Mouse (Mus musculus): ENCODE data around the gene Sema6c. TPM values are rescaled to one million over a fixed set of nuclear protein-coding genes. Genes with fewer than 3 reads are reported as not detected.

Sema6c gene
- polyA plus RNA-seq, 1 experiment from 2014 or later = 45.1 TPM

DNA sequence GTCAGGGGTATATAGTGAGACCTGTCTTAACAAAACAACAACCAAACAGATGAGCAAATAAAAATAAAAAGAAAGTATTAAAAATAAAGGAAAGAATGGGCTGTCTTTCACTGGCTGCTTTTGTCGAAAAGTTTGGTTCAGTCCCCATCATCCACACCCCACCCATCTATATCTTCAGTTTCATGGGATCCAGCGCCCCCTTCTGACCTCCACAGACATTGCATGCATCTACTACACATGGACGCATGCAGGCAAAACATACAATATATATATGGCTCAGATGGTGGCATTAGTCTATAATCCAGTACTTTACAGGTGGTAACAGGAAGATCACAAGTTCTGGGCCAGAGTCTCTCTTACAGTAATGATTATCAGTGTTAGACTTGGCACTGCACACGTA, 6.4 kb upstream of the Sema6c start:
- no peak overlapping the region for H3K27ac ChIP-seq (replicated peaks)
- peaks cover 3% of the 10 kb centered on the region for H3K27me3 ChIP-seq
- H3K4me1 ChIP-seq = no peaks in the 10 kb centered on the region
- H3K9ac ChIP-seq (replicated peaks) = no peak overlapping the region
- 58% methylated on average over 4 of the region's 4 CpGs for WGBS
- H3K9me3 ChIP-seq = no peaks in the 10 kb centered on the region
- H3K4me2 ChIP-seq (replicated peaks) = no peak overlapping the region
- H3K36me3 ChIP-seq = no peaks in the 10 kb centered on the region
- ATAC-seq (ENCODE audit: low FRiP score, low read depth) = no peak
- H3K4me3 ChIP-seq = no peak overlapping the region

DNA sequence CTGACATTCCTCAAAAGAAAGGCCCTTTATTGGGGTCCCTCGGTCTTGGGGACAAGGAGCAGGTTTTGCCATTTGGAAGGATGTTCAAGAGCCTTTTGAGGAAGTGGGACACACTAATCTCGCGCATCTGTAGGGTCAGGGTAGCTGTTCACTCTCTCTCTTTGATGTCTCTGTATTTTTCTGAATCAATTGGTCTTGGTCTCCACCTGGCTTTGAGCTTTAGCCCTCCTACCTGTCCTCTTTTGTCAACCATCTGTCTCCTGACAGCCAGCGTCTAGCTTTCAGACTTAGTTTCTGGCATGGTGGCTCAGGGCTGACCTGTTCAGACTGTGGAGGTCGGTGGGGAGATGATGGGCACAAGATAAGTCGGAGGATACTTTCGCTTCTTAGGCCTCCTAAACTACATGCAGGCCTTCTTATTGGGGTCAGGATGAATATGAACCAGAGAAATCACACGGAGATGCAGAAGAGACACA, 708 bp upstream of the Sema6c start:
- 14% methylated on average over 8 of the region's 8 CpGs for WGBS

DNA sequence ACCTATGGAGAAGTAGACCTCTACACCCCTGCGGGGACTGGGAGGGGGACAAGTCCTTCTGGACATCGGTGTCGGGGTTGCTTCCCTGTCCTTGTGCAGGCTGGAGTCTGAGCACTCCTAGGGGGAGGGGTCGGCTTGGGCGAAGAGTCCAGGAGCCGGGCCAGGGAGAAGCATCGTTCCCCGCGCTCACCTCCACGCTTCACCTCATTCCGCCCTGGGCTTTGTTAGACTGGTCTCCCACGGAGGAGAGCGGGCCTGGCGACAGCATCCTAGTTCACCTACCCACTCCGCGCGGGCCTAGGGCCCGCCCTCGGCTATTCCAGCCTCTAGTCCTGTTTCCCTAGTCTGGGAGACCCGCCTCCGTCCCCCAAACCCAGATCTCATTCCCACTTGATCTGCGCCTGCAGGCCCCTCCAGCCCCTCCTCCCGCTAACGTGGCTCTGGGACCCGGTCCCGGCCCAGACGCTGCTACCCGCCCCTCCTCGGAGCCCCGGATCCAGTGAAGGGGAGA, 839 bp downstream of the Sema6c start:
- Histone ChIP-seq H3K27me3 (peaks cover 11% of the 10 kb centered on the region), H3K9ac (replicated peaks) (peak overlapping the region; percentile 89), H3K4me3 (peak overlapping the region; percentile 82), H3K36me3 (peaks cover 20% of the 10 kb centered on the region), H3K4me1 (peaks cover 40% of the 10 kb centered on the region), H3K27ac (replicated peaks) (peak overlapping the region; percentile 86), H3K4me2 (replicated peaks) (peak overlapping the region; percentile 77), H3K9me3 (no peaks in the 10 kb centered on the region)
- ATAC-seq (ENCODE audit: low FRiP score, low read depth) = peak; percentile 20
- WGBS = 2% methylated on average over 30 of the region's 30 CpGs

More for the DNA sequence above, 708 bp upstream of the Sema6c start:
- Histone ChIP-seq H3K27ac (replicated peaks) (peak overlapping the region; percentile 86; the same call in 1 of the 2 replicates), H3K4me3 (peak overlapping the region; percentile 82), H3K36me3 (peaks cover 5% of the 10 kb centered on the region; the same call in 1 of the 2 replicates), H3K27me3 (peaks cover 11% of the 10 kb centered on the region), H3K9me3 (no peaks in the 10 kb centered on the region), H3K4me1 (peaks cover 40% of the 10 kb centered on the region), H3K4me2 (replicated peaks) (peak overlapping the region; percentile 77), H3K9ac (replicated peaks) (peak overlapping the region; percentile 48)
- ATAC-seq (ENCODE audit: low FRiP score, low read depth) = no peak

DNA sequence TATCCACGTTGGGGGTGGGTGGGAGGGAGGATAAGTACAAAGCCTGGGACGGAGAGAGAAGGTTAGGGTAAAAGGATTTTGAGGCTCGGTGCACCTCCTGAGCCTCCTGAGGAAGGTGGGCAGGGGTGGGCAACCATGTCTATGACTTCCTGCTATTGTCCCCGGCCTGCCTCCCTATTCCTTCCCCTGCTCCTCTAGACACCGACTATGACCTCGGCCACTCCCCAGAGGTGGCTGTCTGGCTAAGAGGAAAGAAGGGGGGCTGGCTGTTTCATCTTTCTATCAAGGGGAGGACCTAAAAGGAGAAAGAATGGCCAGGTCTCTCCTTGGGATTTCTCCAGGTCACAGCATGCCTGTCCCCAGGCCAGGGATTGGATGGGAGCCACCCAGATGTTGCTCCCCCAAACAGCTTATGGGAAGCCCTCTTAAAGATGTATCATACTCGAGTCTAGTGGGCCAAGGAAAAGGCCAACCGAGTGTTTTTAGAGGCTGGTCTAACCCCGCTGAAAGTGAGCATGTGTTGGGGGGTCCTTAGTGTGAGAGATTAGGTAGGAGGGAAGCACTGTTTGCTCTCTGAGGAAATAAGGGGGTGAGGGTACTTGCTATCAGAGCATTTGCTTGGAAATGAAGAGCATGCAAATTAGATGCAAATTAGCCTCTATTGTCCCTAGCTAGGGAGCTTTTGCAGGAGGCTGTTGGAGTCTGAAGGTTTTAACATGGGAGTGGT, 1.5 kb downstream of the Sema6c start:
- H3K9ac ChIP-seq (replicated peaks) = peak overlapping the region; percentile 89
- no peaks in the 10 kb centered on the region for H3K9me3 ChIP-seq
- H3K4me2 ChIP-seq (replicated peaks) = peak overlapping the region; percentile 77
- 2% methylated on average over 9 of the region's 9 CpGs for WGBS
- peaks cover 11% of the 10 kb centered on the region for H3K27me3 ChIP-seq
- no peak for ATAC-seq (ENCODE audit: low FRiP score, low read depth)
- H3K4me3 ChIP-seq = peak overlapping the region; percentile 82
- H3K27ac ChIP-seq (replicated peaks) = peak overlapping the region; percentile 86
- peaks cover 40% of the 10 kb centered on the region for H3K4me1 ChIP-seq
- peaks cover 27% of the 10 kb centered on the region for H3K36me3 ChIP-seq

DNA sequence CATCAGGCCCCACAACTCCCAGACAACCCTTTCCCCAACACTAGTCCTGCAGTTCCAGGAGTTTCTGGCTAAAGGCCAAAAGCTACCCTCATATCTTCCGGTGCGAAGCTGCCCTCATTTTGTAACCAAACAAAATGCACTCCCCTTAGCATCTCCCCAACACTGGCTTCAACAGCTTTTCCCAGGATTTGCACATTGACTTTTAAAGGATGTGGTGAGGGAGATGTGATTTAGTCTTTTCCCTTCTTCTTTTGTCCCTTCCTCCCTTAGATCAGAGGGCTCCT, 2.0 kb downstream of the Sema6c start:
- H3K9ac ChIP-seq (replicated peaks) = peak overlapping the region; percentile 89
- 41% methylated on average over 2 of the region's 2 CpGs for WGBS
- no peak for ATAC-seq (ENCODE audit: low FRiP score, low read depth)
- H3K36me3 ChIP-seq = peaks cover 32% of the 10 kb centered on the region
- H3K27ac ChIP-seq (replicated peaks) = peak overlapping the region; percentile 86; the same call in 1 of the 2 replicates
- H3K4me2 ChIP-seq (replicated peaks) = peak overlapping the region; percentile 77
- H3K9me3 ChIP-seq = no peaks in the 10 kb centered on the region
- H3K4me1 ChIP-seq = peaks cover 40% of the 10 kb centered on the region
- peaks cover 11% of the 10 kb centered on the region for H3K27me3 ChIP-seq
- H3K4me3 ChIP-seq = peak overlapping the region; percentile 82

DNA sequence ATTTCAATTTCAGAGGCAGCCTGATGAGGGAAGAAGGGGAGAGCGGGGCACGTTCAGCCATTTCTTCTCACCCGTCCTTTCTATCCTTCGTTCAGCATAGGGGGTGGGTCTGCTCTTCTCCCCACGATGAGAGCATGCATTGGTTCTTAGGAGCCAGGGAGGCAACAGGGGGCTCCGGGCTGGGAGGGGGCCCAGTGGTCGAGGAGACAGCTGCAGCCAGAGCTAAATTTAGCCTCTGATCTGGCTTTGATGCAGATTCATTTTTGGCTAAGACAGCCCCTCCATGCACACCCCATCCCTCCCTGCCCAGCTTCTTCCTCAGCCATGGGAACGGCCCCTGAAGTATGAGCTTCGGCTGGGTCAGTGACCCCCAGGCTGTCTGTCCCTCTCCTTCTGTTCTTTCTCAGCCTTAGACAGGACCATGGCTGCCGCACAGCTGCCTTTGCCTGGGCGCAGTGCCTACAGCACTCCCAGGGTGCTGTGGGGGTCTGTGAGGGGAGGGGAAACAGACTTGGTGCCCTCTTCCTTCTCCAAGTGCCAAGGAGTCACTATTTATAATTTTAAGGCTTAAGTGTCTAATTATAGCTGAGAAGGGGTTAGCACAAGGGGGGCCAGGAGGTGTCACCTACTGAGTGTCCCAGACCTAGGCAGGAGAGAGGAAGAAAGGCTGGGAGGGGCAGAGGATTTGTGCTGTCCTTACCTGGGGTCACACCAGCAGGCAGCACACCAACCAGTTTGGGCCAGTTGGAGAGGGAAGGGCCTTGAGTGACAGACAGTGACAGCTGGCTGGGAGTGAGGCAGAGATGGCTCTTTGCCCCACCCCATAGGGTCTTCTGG, 3.4 kb downstream of the Sema6c start:
- Histone ChIP-seq H3K9me3 (no peaks in the 10 kb centered on the region), H3K4me2 (replicated peaks) (peak overlapping the region; percentile 77), H3K27me3 (peaks cover 15% of the 10 kb centered on the region), H3K9ac (replicated peaks) (no peak overlapping the region; the same call in 1 of the 2 replicates), H3K27ac (replicated peaks) (no peak overlapping the region; the same call in 1 of the 2 replicates), H3K4me1 (peaks cover 40% of the 10 kb centered on the region), H3K4me3 (peak overlapping the region; percentile 82), H3K36me3 (peaks cover 45% of the 10 kb centered on the region)
- no peak for ATAC-seq (ENCODE audit: low FRiP score, low read depth)
- WGBS = 64% methylated on average over 11 of the region's 11 CpGs

DNA sequence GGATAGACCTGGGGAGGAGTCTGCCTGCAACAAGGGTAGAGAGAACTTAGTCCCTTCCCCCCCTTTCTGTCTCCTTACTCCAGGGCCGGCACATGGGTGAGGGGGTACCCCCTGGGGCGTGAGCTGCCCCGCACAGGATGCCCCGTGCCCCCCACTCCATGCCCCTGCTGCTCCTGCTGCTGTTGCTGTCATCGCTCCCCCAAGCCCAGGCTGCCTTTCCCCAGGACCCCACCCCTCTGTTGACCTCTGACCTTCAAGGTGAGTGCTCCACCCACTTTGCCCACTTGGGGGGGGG, 3.9 kb downstream of the Sema6c start:
- Histone ChIP-seq H3K4me3 (no peak overlapping the region), H3K27me3 (peaks cover 15% of the 10 kb centered on the region), H3K27ac (replicated peaks) (no peak overlapping the region), H3K4me1 (peaks cover 40% of the 10 kb centered on the region), H3K9me3 (no peaks in the 10 kb centered on the region), H3K36me3 (peaks cover 51% of the 10 kb centered on the region), H3K4me2 (replicated peaks) (peak overlapping the region; percentile 77; the same call in 1 of the 2 replicates), H3K9ac (replicated peaks) (0 out of 2 replicates have a peak overlapping the region, but pooled peaks have one; percentile 24)
- WGBS = 82% methylated on average over 4 of the region's 5 CpGs
- no peak for ATAC-seq (ENCODE audit: low FRiP score, low read depth)

DNA sequence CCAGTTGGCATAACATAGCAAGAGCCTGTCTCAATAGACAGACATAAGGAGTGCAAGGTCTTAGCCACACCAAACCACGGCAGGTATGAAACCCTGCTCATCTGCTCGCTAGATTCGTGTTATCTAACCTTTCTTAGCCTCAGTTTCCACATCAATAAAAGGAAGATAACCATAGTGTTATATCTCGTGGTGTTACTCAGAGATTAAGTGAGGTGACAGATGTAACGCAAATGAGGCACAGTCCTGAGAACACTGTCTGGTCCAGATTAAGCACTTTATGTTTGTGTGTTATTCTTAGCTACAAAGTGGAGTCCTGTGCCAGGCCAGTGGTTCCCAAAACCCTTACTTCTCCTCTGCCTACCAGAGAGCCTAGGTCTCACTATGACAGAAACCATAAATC, 4.6 kb downstream of the Sema6c start:
- H3K4me1 ChIP-seq = peaks cover 33% of the 10 kb centered on the region
- no peak overlapping the region for H3K27ac ChIP-seq (replicated peaks)
- H3K9ac ChIP-seq (replicated peaks) = no peak overlapping the region
- no peaks in the 10 kb centered on the region for H3K9me3 ChIP-seq
- H3K4me2 ChIP-seq (replicated peaks) = no peak overlapping the region
- 87% methylated on average over 5 of the region's 5 CpGs for WGBS
- no peak for ATAC-seq (ENCODE audit: low FRiP score, low read depth)
- peaks cover 57% of the 10 kb centered on the region for H3K36me3 ChIP-seq
- H3K27me3 ChIP-seq = peaks cover 17% of the 10 kb centered on the region
- no peak overlapping the region for H3K4me3 ChIP-seq

DNA sequence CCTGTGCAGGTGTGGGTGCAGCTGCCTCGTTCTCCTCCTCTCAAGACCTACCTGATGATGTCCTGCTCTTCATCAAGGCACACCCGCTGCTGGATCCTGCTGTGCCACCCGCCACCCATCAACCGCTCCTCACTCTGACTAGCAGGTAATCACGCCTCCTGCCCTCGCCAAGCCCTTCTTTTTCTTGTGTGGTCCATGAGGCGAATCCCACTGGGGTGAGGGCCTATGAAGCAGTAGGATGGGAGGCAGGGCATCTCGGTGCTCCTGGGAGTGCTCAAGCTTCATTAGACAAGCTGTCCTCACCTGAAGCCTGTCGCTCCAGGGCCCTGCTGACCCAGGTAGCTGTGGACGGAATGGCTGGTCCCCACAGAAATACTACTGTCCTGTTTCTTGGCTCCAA, 9.7 kb downstream of the Sema6c start:
- peaks cover 88% of the 10 kb centered on the region for H3K36me3 ChIP-seq
- no peak for ATAC-seq (ENCODE audit: low FRiP score, low read depth)
- no peaks in the 10 kb centered on the region for H3K9me3 ChIP-seq
- peaks cover 20% of the 10 kb centered on the region for H3K4me1 ChIP-seq
- no peak overlapping the region for H3K27ac ChIP-seq (replicated peaks)
- H3K4me2 ChIP-seq (replicated peaks) = no peak overlapping the region
- no peak overlapping the region for H3K4me3 ChIP-seq
- WGBS = 89% methylated on average over 10 of the region's 10 CpGs
- no peak overlapping the region for H3K9ac ChIP-seq (replicated peaks)
- H3K27me3 ChIP-seq = peaks cover 62% of the 10 kb centered on the region

DNA sequence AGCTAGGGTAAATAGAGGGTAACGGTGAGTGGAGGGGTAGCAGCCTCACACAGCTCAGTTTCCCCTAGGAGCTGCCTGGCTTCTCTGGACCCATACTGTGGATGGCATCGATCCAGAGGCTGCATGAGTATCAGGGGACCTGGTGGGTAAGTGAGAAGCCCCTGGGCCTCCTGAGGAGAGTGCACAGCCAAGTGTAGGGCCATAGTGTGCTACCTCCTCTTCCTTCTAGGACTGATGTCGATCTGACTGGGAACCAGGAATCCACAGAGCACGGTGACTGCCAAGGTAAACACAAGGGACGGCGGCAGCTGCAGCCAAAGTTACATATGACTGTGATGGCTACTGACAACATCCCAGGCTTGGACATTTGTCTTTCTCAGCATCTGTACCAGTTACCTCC, 10.8 kb downstream of the Sema6c start:
- peaks cover 77% of the 10 kb centered on the region for H3K36me3 ChIP-seq
- no peak overlapping the region for H3K4me3 ChIP-seq
- H3K9me3 ChIP-seq = no peaks in the 10 kb centered on the region
- no peak overlapping the region for H3K27ac ChIP-seq (replicated peaks)
- no peak overlapping the region for H3K9ac ChIP-seq (replicated peaks)
- peaks cover 20% of the 10 kb centered on the region for H3K4me1 ChIP-seq
- no peak for ATAC-seq (ENCODE audit: low FRiP score, low read depth)
- WGBS = 81% methylated on average over 6 of the region's 6 CpGs
- H3K4me2 ChIP-seq (replicated peaks) = no peak overlapping the region
- peaks cover 62% of the 10 kb centered on the region for H3K27me3 ChIP-seq

DNA sequence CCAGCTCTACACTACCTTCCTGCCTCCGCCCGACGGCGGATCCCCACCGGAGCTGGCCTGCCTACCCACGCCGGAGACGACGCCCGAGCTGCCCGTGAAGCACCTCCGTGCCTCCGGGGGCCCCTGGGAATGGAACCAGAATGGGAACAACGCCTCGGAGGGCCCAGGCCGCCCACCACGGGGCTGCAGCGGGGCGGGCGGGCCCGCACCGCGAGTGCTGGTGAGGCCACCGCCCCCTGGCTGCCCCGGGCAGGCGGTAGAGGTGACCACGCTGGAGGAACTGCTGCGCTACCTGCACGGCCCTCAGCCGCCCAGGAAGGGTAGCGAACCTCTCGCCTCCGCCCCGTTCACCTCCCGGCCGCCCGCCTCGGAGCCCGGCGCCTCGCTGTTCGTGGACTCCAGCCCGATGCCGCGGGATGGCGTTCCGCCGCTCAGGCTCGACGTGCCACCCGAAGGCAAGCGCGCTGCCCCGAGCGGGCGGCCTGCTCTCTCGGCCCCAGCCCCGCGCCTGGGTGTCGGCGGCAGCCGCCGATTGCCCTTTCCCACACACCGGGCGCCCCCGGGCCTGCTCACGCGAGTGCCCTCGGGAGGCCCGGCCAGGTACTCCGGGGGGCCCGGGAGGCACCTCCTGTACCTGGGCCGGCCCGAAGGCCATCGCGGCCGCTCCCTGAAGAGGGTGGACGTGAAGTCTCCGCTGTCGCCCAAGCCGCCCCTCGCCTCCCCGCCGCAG, 12.4 kb downstream of the Sema6c start:
- H3K36me3 ChIP-seq = peaks cover 61% of the 10 kb centered on the region
- peak; percentile 39; the same call in 1 of the 2 replicates for ATAC-seq (ENCODE audit: low FRiP score, low read depth)
- peak overlapping the region; percentile 23 for H3K4me3 ChIP-seq
- peak overlapping the region; percentile 46; the same call in 1 of the 2 replicates for H3K9ac ChIP-seq (replicated peaks)
- H3K4me1 ChIP-seq = peaks cover 20% of the 10 kb centered on the region
- 13% methylated on average over 75 of the region's 84 CpGs for WGBS
- no peaks in the 10 kb centered on the region for H3K9me3 ChIP-seq
- H3K27me3 ChIP-seq = peaks cover 62% of the 10 kb centered on the region
- H3K4me2 ChIP-seq (replicated peaks) = peak overlapping the region; percentile 45
- no peak overlapping the region for H3K27ac ChIP-seq (replicated peaks)

All from midbrain, embryonic 12.5 days (tissue).